Mouse (Mus musculus) olfactory bulb, adult 2 months (tissue): Measurements from ENCODE around the gene Lrrc36.

Source experiments
- CTCF ChIP-seq: fragments of 200-500 bp; IDR thresholded peaks from 2 replicates; pipeline ENCODE4 v1.5.1; 2012; ENCODE audit warnings: low read depth, mild to moderate bottlenecking, low read length, moderate library complexity; ENCODE audit not compliant: insufficient read depth
- POLR2A ChIP-seq: fragments of 200-500 bp; IDR thresholded peaks from 2 replicates; pipeline ENCODE4 v1.6.1; 2012; ENCODE audit warnings: mild to moderate bottlenecking, low read depth, low read length, moderate library complexity; ENCODE audit not compliant: insufficient read depth

GRCm38 (mm10) chr8:105446127-105446552 is 32.8 kb downstream of the Lrrc36 start:
- TF ChIP-seq POLR2A, result no peak
- no peak for TF ChIP-seq CTCF
